Mouse (Mus musculus): ENCODE results near the gene Gpr137.

- TF ChIP-seq CTCF (IDR thresholded peaks at IDR 0.05; ENCODE audit: low read depth) (no peak), EP300 (IDR thresholded peaks at IDR 0.05; ENCODE audit: low read depth) (no peak)
These were observed 11.3 kb downstream of the Gpr137 start for GRCm38 (mm10) chr19:6931002-6931401.

Data from liver, embryonic 14.5 days (tissue).